Mouse (Mus musculus): ENCODE measurements around the gene Myt1l.

GRCm38 (mm10) chr12:29655197-29655632, 127.0 kb downstream of the Myt1l start:
- TF ChIP-seq CTCF (IDR thresholded peaks at IDR 0.05; ENCODE audit: borderline replicate concordance, control insufficient read depth, extremely low read depth, insufficient read depth, low read length, poor library complexity) = no peak
- no peak for TF ChIP-seq POLR2A (IDR thresholded peaks at IDR 0.05; ENCODE audit: control insufficient read depth, extremely low read depth, insufficient read depth, low read length, poor library complexity)

Data from thymus, adult 2 months (tissue).